Mouse (Mus musculus) ovary, postnatal 36 days (tissue): ENCODE measurements around the gene Tsga10ip.

Experiments used
- DNase-seq: peaks from one replicate; pipeline ENCODE4 v3.0.0; 2022; ENCODE audit warnings: low spot score, mixed read lengths

Tsga10ip gene

GRCm38 (mm10) chr19:5345297-5346131, 56.8 kb downstream of the Tsga10ip start:
- DNase-seq, result no peak

- no peak for DNase-seq
These were observed 61.0 kb downstream of the Tsga10ip start for GRCm38 (mm10) chr19:5341360-5341759.
